Mouse (Mus musculus) cerebellum, adult 2 months (tissue): ENCODE results near the gene Cntnap5a.

Experiments used
- CTCF ChIP-seq: fragments of 200-500 bp; IDR thresholded peaks from 2 replicates; pipeline ENCODE4 v1.5.1; 2011; ENCODE audit warnings: low read depth, mild to moderate bottlenecking, control low read depth, low read length, moderate library complexity, borderline replicate concordance; ENCODE audit not compliant: insufficient read depth
- POLR2A ChIP-seq: fragments of 200-500 bp; IDR thresholded peaks from 2 replicates; pipeline ENCODE4 v1.6.1; 2011; ENCODE audit warnings: low read length, control low read depth, borderline replicate concordance; ENCODE audit not compliant: insufficient read depth

- TF ChIP-seq CTCF (no peak), POLR2A (no peak)
Measured at GRCm38 (mm10) chr1:116243856-116244255, 559.3 kb downstream of the Cntnap5a start.
